Mouse (Mus musculus) lung, adult 2 months (tissue): ENCODE measurements around the gene Tmem267.

Experiments
- CTCF ChIP-seq: fragments of 200-500 bp; IDR thresholded peaks from 2 replicates; pipeline ENCODE4 v1.5.1; 2011; ENCODE audit warnings: mild to moderate bottlenecking, low read length, control low read depth; ENCODE audit not compliant: insufficient read depth
- POLR2A ChIP-seq: fragments of 200-500 bp; IDR thresholded peaks from 2 replicates; pipeline ENCODE4 v1.6.1; 2011; ENCODE audit warnings: low read depth, mild to moderate bottlenecking, control low read depth, low read length, borderline replicate concordance; ENCODE audit errors: extremely low read depth

DNA sequence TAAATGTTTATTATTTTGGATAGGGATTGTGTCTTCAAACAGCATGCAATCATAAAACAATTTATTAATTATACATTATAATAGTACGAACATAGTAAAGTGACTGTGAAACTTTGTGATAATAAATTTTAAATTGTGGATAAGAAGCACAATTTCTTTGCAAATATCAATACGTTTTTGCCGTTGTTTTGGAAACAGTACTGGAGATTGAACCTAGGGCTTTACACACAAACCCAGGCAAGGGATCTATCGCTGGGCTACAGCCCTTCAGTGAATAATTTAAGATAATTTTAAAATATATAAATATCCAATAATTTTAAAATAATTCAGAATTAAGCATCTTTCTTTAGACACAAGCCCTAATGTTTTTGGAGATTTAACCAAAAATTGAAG, 144.3 kb downstream of the Tmem267 start:
- TF ChIP-seq CTCF (no peak), POLR2A (no peak)
